Mouse (Mus musculus): ENCODE data around the gene Gla.

DNA sequence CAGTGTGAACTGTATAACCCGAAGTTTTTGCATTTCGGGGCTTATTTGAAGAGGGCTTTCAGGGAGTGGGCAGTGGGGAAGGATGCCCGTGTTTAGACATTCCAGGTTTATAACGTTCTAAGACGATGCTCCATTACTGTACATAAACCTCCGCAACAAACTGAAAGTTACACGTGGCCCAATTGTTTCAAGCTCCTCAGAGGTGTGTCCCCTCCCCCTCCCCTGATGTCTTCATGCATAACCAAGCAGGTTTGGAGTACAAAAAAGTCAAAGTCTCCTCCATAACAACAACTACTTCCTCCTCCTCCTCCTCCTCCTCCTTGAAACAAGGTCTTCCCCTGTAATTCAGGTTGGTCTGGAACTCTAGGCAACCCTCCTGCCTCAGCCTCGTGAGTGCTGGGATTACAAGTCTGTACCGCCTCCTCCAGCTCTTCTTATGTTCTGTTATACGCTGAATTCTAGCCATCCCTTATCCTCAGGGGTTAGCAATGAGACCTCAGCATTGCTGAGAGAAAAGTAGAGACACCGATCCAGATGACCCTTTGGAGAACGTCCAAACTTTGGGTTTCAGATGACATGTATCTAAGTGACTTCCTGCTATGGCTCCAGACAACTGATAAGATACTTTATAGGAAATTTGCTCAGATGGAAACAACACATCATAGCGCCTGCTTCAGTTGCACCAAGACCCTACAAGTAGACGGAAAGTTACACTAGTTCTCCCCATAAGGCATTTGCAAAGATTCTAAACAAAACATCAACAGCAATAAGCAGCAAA is 20.2 kb downstream of the Gla start:
- TF ChIP-seq EP300 (IDR thresholded peaks at IDR 0.05; ENCODE audit: low read depth), result no peak
- TF ChIP-seq CTCF (IDR thresholded peaks at IDR 0.05; ENCODE audit: low read depth), result no peak

All from liver, embryonic 14.5 days (tissue).